Mouse (Mus musculus) midbrain, embryonic 10.5 days (tissue): ENCODE results near the gene Nudt1. TPM values are rescaled to one million over a fixed set of nuclear protein-coding genes. Genes with fewer than 3 reads are reported as not detected.
A peak's percentile ranks its signal among the peaks of the same experiment; 100 is the strongest.

Source experiments
- DNase-seq: peaks from one replicate; pipeline ENCODE4 v3.0.0-alpha.2; 2017; ENCODE audit warnings: low spot score
- H3K27ac ChIP-seq: fragments of 300-500 bp; sonication (generic); replicated peaks from 2 replicates; pipeline ENCODE4 v1.5.1; 2016; ENCODE audit warnings: mild to moderate bottlenecking
- H3K27me3 ChIP-seq: fragments of 300-500 bp; sonication (generic); 2 replicates; pipeline ENCODE4 v1.6.1; 2016; ENCODE audit warnings: low read depth, mild to moderate bottlenecking; ENCODE audit not compliant: poor library complexity, severe bottlenecking
- H3K36me3 ChIP-seq: fragments of 300-500 bp; sonication (generic); 2 replicates; pipeline ENCODE4 v1.6.1; 2016; ENCODE audit warnings: mild to moderate bottlenecking, moderate library complexity
- H3K4me1 ChIP-seq: fragments of 300-500 bp; sonication (generic); 2 replicates; pipeline ENCODE4 v1.6.1; 2016
- H3K4me3 ChIP-seq: fragments of 300-500 bp; sonication (generic); 2 replicates; pipeline ENCODE4 v1.5.1; 2016; ENCODE audit warnings: mild to moderate bottlenecking, moderate library complexity
- H3K9me3 ChIP-seq: fragments of 300-500 bp; sonication (generic); replicated peaks from 2 replicates; pipeline ENCODE4 v1.6.1; 2016; ENCODE audit warnings: mild to moderate bottlenecking
- WGBS: fragments of 180-500 bp; shearing (Covaris S2); methylation state at CpG from one replicate; pipeline ENCODE4 v1.1.7; 2016; 5-methylcytosine and 5-hydroxymethylcytosine counted together
- polyA plus RNA-seq: library from polyadenylated mRNA; unstranded; fragments of >200 nt; fragmentation: Nextera tagmentation; extraction: Ambion mirVana; gene quantifications from 2 replicates; pipeline ENCODE4 v1.2.1, GENCODE M21; 2016

Nudt1 gene
- polyA plus RNA-seq, 1 experiment from 2014 or later, result 58.6 TPM

- no peak overlapping the region for H3K27ac ChIP-seq
- no peaks in the 10 kb centered on the region for H3K36me3 ChIP-seq
- peaks cover 4% of the 10 kb centered on the region; the same call in 1 of the 2 replicates for H3K4me1 ChIP-seq
- H3K27me3 ChIP-seq, result no peaks in the 10 kb centered on the region
- DNase-seq, result no peak
- H3K4me3 ChIP-seq, result no peak overlapping the region
- WGBS, result 88% methylated on average over 2 of the region's 2 CpGs
- H3K9me3 ChIP-seq, result no peaks in the 10 kb centered on the region
Observed at GRCm38 (mm10) chr5:140373711-140374110, 52.3 kb downstream of the Nudt1 start.

GRCm38 (mm10) chr5:140374226-140374625 is 52.8 kb downstream of the Nudt1 start:
- Histone ChIP-seq H3K36me3 (no peaks in the 10 kb centered on the region), H3K4me3 (no peak overlapping the region), H3K4me1 (peaks cover 4% of the 10 kb centered on the region; the same call in 1 of the 2 replicates), H3K27me3 (no peaks in the 10 kb centered on the region), H3K9me3 (no peaks in the 10 kb centered on the region), H3K27ac (no peak overlapping the region)
- no peak for DNase-seq
- WGBS, result 81% methylated on average over 3 of the region's 3 CpGs

GRCm38 (mm10) chr5:140375249-140375829 is 53.9 kb downstream of the Nudt1 start:
- 0 out of 2 replicates have a peak, but pooled peaks cover 3% of the 10 kb centered on the region for H3K36me3 ChIP-seq
- 89% methylated on average over 4 of the region's 4 CpGs for WGBS
- no peaks in the 10 kb centered on the region for H3K27me3 ChIP-seq
- no peaks in the 10 kb centered on the region for H3K9me3 ChIP-seq
- no peak overlapping the region for H3K27ac ChIP-seq
- DNase-seq, result no peak
- no peak overlapping the region for H3K4me3 ChIP-seq
- peaks cover 8% of the 10 kb centered on the region; the same call in 1 of the 2 replicates for H3K4me1 ChIP-seq

- Histone ChIP-seq H3K27ac (no peak overlapping the region), H3K36me3 (0 out of 2 replicates have a peak, but pooled peaks cover 7% of the 10 kb centered on the region), H3K4me1 (peaks cover 5% of the 10 kb centered on the region; the same call in 1 of the 2 replicates), H3K4me3 (no peak overlapping the region), H3K9me3 (no peaks in the 10 kb centered on the region), H3K27me3 (no peaks in the 10 kb centered on the region)
- DNase-seq, result no peak
- WGBS, result 92% methylated on average over 6 of the region's 6 CpGs
Observed at GRCm38 (mm10) chr5:140378121-140378853, 56.8 kb downstream of the Nudt1 start.

DNA sequence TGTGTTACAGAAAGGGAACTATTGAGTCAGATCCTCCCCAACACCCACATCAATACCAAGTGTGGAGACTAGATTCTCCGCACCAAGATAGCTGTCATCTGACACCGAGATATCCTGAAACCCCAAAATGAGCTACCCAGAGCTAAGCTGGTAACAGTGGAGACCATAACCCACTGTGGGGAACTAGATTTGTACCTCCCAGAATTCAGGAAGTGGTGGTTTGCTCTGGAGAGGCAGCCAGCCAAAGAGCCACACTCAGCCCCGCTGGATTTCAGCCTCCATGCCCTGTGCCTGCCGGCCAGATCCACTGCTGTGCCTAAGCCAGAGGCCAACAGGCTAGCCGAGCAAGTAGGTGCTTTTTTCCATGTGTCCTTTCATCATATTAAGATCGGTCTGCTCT is 57.8 kb downstream of the Nudt1 start:
- Histone ChIP-seq H3K27me3 (no peaks in the 10 kb centered on the region), H3K4me1 (peaks cover 15% of the 10 kb centered on the region), H3K9me3 (no peaks in the 10 kb centered on the region), H3K27ac (no peak overlapping the region), H3K4me3 (no peak overlapping the region), H3K36me3 (0 out of 2 replicates have a peak, but pooled peaks cover 7% of the 10 kb centered on the region)
- DNase-seq, result no peak
- 82% methylated on average over 6 of the region's 6 CpGs for WGBS

DNA sequence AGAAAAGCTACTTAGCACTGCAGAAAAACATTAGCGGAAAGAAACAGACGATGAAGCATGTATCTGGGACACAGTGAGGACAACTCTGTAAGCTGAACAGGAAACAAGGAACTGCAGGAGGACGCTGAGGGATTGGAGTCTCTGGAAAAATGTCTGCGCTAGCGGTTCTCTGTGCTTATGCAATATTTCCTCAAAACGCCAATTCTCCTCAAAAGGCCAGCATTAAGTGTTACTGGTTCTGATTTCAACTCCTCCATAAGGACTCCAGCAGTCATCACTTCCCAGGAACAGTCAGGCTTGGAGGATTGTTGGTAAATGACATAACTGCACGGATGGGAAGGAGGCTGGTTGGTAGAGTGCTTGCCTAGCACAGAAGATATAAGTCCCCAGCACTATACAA is 59.7 kb downstream of the Nudt1 start:
- H3K4me3 ChIP-seq, result no peak overlapping the region
- no peak for DNase-seq
- no peaks in the 10 kb centered on the region for H3K27me3 ChIP-seq
- WGBS, result 93% methylated on average over 7 of the region's 7 CpGs
- H3K4me1 ChIP-seq, result peaks cover 18% of the 10 kb centered on the region
- H3K27ac ChIP-seq, result no peak overlapping the region
- H3K36me3 ChIP-seq, result 0 out of 2 replicates have a peak, but pooled peaks cover 7% of the 10 kb centered on the region
- H3K9me3 ChIP-seq, result no peaks in the 10 kb centered on the region

- no peak for DNase-seq
- H3K27ac ChIP-seq, result no peak overlapping the region
- no peak overlapping the region for H3K4me3 ChIP-seq
- H3K27me3 ChIP-seq, result no peaks in the 10 kb centered on the region
- 94% methylated on average over 6 of the region's 6 CpGs for WGBS
- peaks cover 30% of the 10 kb centered on the region for H3K4me1 ChIP-seq
- 0 out of 2 replicates have a peak, but pooled peaks cover 7% of the 10 kb centered on the region for H3K36me3 ChIP-seq
- H3K9me3 ChIP-seq, result no peaks in the 10 kb centered on the region
Observed at GRCm38 (mm10) chr5:140382688-140383087, 61.2 kb downstream of the Nudt1 start.

GRCm38 (mm10) chr5:140383559-140383958 is 62.1 kb downstream of the Nudt1 start:
- Histone ChIP-seq H3K9me3 (no peaks in the 10 kb centered on the region), H3K27ac (peak overlapping the region; percentile 77), H3K4me1 (peaks cover 39% of the 10 kb centered on the region), H3K4me3 (no peak overlapping the region), H3K36me3 (0 out of 2 replicates have a peak, but pooled peaks cover 7% of the 10 kb centered on the region), H3K27me3 (no peaks in the 10 kb centered on the region)
- WGBS, result 15% methylated on average over 7 of the region's 7 CpGs
- DNase-seq, result peak; percentile 37

- Histone ChIP-seq H3K27ac (peak overlapping the region; percentile 77; the same call in 1 of the 2 replicates), H3K4me3 (no peak overlapping the region), H3K36me3 (0 out of 2 replicates have a peak, but pooled peaks cover 7% of the 10 kb centered on the region), H3K9me3 (no peaks in the 10 kb centered on the region), H3K4me1 (peaks cover 42% of the 10 kb centered on the region), H3K27me3 (no peaks in the 10 kb centered on the region)
- 83% methylated on average over 1 of the region's 1 CpGs for WGBS
- DNase-seq, result no peak
Observed at GRCm38 (mm10) chr5:140384462-140384861, 63.0 kb downstream of the Nudt1 start.

DNA sequence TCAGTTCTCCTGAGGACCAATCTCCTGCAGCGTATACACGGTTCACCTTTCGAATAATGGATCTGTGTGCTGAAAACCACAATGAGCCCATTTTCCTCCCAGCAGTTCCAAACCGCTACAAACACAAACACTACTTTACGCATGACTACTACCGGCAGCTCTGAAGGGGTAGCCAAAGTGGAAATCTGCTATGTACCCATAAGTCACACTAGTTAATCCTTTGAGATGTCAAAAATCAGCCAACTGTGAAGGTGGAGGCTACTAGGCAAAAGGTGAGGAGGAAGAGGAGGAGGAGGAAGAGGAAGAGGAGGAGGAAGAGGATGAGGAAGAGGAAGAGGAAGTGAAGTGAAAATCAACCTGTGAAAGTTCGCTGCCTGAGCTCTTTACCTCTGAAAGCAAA is 65.8 kb downstream of the Nudt1 start:
- 90% methylated on average over 7 of the region's 7 CpGs for WGBS

More for the DNA sequence above, 65.8 kb downstream of the Nudt1 start:
- no peaks in the 10 kb centered on the region for H3K36me3 ChIP-seq
- peaks cover 43% of the 10 kb centered on the region for H3K4me1 ChIP-seq
- peaks cover 6% of the 10 kb centered on the region for H3K27me3 ChIP-seq
- H3K4me3 ChIP-seq, result peak overlapping the region; percentile 75; the same call in 1 of the 2 replicates
- DNase-seq, result no peak
- no peaks in the 10 kb centered on the region for H3K9me3 ChIP-seq
- H3K27ac ChIP-seq, result no peak overlapping the region

Other genes with a start within 250 kb of the Nudt1 start
- gene Mad1l1, start 104 bp upstream of the Nudt1 start, polyA plus RNA-seq, result 57.9 and 59.9 TPM in 2 replicates
- 21.9 and 23.0 TPM in 2 replicates for gene Mrm2, start 10.2 kb downstream of the Nudt1 start, polyA plus RNA-seq
- gene Snx8, start 67.6 kb downstream of the Nudt1 start, polyA plus RNA-seq, result 24.4 and 24.5 TPM in 2 replicates
- 145 and 153 TPM in 2 replicates for gene Eif3b, start 97.7 kb downstream of the Nudt1 start, polyA plus RNA-seq
- not detected in 2 replicates for gene Gm4869, start 124.0 kb downstream of the Nudt1 start, polyA plus RNA-seq
- 14.7 and 16.1 TPM in 2 replicates for gene Chst12, start 183.9 kb downstream of the Nudt1 start, polyA plus RNA-seq
- gene Grifin, start 243.4 kb downstream of the Nudt1 start, polyA plus RNA-seq, result 0.62 and 0.63 TPM in 2 replicates